Mouse (Mus musculus) heart, embryonic 14.5 days (tissue): ENCODE results near the gene Golga1. TPM values are rescaled to one million over a fixed set of nuclear protein-coding genes. Genes with fewer than 3 reads are reported as not detected.

Source experiments
- ATAC-seq: fragments of 200-750 bp; cut with Nextera tagmentation; 2 replicates; pipeline ENCODE4 v1.8.0; 2017; ENCODE audit warnings: low read depth, moderate TSS enrichment; ENCODE audit not compliant: insufficient number of reproducible peaks, insufficient read depth, low FRiP score
- H3K27ac ChIP-seq, 2 experiments: fragments of 200-500 bp in 1 of 2; fragments of 300-500 bp in 1 of 2; sonication (generic) in 1 of 2; replicated peaks in 1 of 2; 2 replicates each; pipeline ENCODE4 v1.5.1; 2012 to 2014; ENCODE audit warnings: low read depth in 2 of 2, low read length in 2 of 2, control low read depth in 1 of 2, mild to moderate bottlenecking in 1 of 2, mixed read lengths in 1 of 2; ENCODE audit not compliant: control insufficient read depth in 1 of 2, insufficient read depth in 1 of 2
- H3K27me3 ChIP-seq: fragments of 300-500 bp; sonication (generic); 2 replicates; pipeline ENCODE4 v1.6.1; 2014; ENCODE audit warnings: mild to moderate bottlenecking, low read length, control low read depth; ENCODE audit not compliant: control insufficient read depth, insufficient read depth
- H3K36me3 ChIP-seq: fragments of 300-500 bp; sonication (generic); 2 replicates; pipeline ENCODE4 v1.6.1; 2014; ENCODE audit warnings: mild to moderate bottlenecking, control low read depth, low read length, mixed read lengths; ENCODE audit not compliant: control insufficient read depth, insufficient read depth
- H3K4me1 ChIP-seq, 2 experiments: fragments of 200-500 bp in 1 of 2; fragments of 300-500 bp in 1 of 2; sonication (generic) in 1 of 2; 2 replicates each; pipeline ENCODE4 v1.6.1; 2012 to 2014; ENCODE audit warnings: low read length in 2 of 2, control low read depth in 1 of 2, mixed read lengths in 1 of 2; ENCODE audit not compliant: control insufficient read depth in 2 of 2, insufficient read depth in 2 of 2
- H3K4me2 ChIP-seq: fragments of 300-500 bp; sonication (generic); 2 replicates; pipeline ENCODE4 v1.6.1; 2014; ENCODE audit warnings: mild to moderate bottlenecking, low read length
- H3K4me3 ChIP-seq, 2 experiments: fragments of 200-500 bp in 1 of 2; fragments of 300-500 bp in 1 of 2; sonication (generic) in 1 of 2; 2 replicates each; pipeline ENCODE4 v1.5.1; 2012 to 2014; ENCODE audit warnings: low read length in 2 of 2, mild to moderate bottlenecking in 2 of 2, control low read depth in 1 of 2, low read depth in 1 of 2, moderate library complexity in 1 of 2; ENCODE audit not compliant: control insufficient read depth in 1 of 2, insufficient read depth in 1 of 2
- H3K9ac ChIP-seq: fragments of 300-500 bp; sonication (generic); 2 replicates; pipeline ENCODE4 v1.6.1; 2014; ENCODE audit warnings: mild to moderate bottlenecking, low read length
- H3K9me3 ChIP-seq: fragments of 300-500 bp; sonication (generic); 2 replicates; pipeline ENCODE4 v1.6.1; 2016; ENCODE audit warnings: low read length, control low read depth; ENCODE audit not compliant: control insufficient read depth
- WGBS: fragments of 180-500 bp; shearing (Covaris S2); extraction: QIAGEN DNeasy Blood & Tissue Kit; methylation state at CpG from one replicate; pipeline ENCODE4 v1.1.7; 2014; 5-methylcytosine and 5-hydroxymethylcytosine counted together
- polyA plus RNA-seq: library from polyadenylated mRNA; unstranded; fragments of >200 nt; fragmentation: Nextera tagmentation; extraction: Ambion mirVana; gene quantifications from 2 replicates; pipeline ENCODE4 v1.2.1, GENCODE M21; 2014

Gene Golga1
- polyA plus RNA-seq, 1 experiment from 2014 or later = 26.9 TPM

- ATAC-seq = no peak
- Histone ChIP-seq H3K27ac (no peak overlapping the region), H3K36me3 (peaks cover 29% of the 10 kb centered on the region), H3K27me3 (no peaks in the 10 kb centered on the region), H3K4me2 (peak overlapping the region; percentile 98), H3K9me3 (no peaks in the 10 kb centered on the region), H3K4me1 (peaks cover 13 to 40% of the 10 kb centered on the region in 2 experiments), H3K9ac (peak overlapping the region; percentile 94; the same call in 1 of the 2 replicates), H3K4me3 (peak overlapping the region in 1 of 2 experiments; percentile 89; a peak in 2 of 4 replicates)
- 86% methylated on average over 14 of the region's 14 CpGs for WGBS
These were observed 59.1 kb downstream of the Golga1 start for GRCm38 (mm10) chr2:39006149-39006730.

DNA sequence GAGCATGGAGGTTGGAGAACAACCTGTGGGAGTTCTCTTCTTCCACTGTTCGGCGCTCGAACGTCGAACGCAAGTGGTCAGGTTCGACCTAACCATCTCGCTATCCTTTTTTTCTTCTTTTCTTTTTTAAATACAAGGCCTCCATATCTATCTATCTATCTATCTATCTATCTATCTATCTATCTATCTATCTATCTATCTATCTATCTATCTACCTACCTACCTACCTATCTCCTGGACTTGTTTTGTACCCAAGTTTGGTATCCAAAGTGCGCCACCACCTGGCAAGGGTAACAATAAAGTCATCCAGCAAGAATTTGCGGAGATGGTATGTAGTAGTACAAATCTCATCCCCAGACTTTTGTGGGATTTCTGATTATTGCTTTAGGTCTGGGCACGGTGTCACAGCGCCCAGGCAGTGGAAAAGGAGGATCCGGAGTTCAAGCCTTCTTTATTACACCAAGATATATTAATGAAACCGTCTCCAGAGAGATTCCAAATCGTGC lies 59.7 kb downstream of the Golga1 start, which contains the start of gene Rpl35:
Gene Rpl35 (minus strand): TSS at position 51 of the 506 bp plus-strand sequence.
- ATAC-seq = no peak
- Histone ChIP-seq H3K27me3 (no peaks in the 10 kb centered on the region), H3K4me3 (peak within 1 kb of the TSS; percentile 64 to 89), H3K4me2 (peak within 1 kb of the TSS; percentile 98), H3K4me1 (peaks cover 11 to 37% of the 10 kb centered on the region in 2 experiments), H3K36me3 (peaks cover 35% of the 10 kb centered on the region), H3K9ac (peak within 1 kb of the TSS; percentile 94), H3K27ac (peak within 1 kb of the TSS; percentile 63 to 72), H3K9me3 (no peaks in the 10 kb centered on the region)
- 11% methylated on average over 15 of the region's 15 CpGs for WGBS

GRCm38 (mm10) chr2:39004880-39005435 lies 60.4 kb downstream of the Golga1 start, which contains the start of gene Arpc5l:
TSS of gene Arpc5l (plus strand) at chr2:39005348.
- H3K36me3 ChIP-seq = peaks cover 41% of the 10 kb centered on the region
- peak; percentile 80 for ATAC-seq
- peaks cover 11 to 37% of the 10 kb centered on the region in 2 experiments for H3K4me1 ChIP-seq
- peak within 1 kb of the TSS; percentile 64 to 89 for H3K4me3 ChIP-seq
- peak within 1 kb of the TSS; percentile 94 for H3K9ac ChIP-seq
- H3K9me3 ChIP-seq = no peaks in the 10 kb centered on the region
- no peaks in the 10 kb centered on the region for H3K27me3 ChIP-seq
- under 1% methylated on average over 48 of the region's 58 CpGs for WGBS
- H3K4me2 ChIP-seq = peak within 1 kb of the TSS; percentile 98
- H3K27ac ChIP-seq = peak within 1 kb of the TSS; percentile 63 to 72

- Histone ChIP-seq H3K9me3 (no peaks in the 10 kb centered on the region), H3K9ac (peak overlapping the region; percentile 94), H3K4me2 (peak overlapping the region; percentile 98), H3K4me1 (peaks cover 11 to 33% of the 10 kb centered on the region in 2 experiments), H3K4me3 (peak overlapping the region; percentile 64 to 89), H3K27me3 (no peaks in the 10 kb centered on the region), H3K36me3 (peaks cover 47% of the 10 kb centered on the region), H3K27ac (peak overlapping the region; percentile 43 to 72; a peak in 3 of 4 replicates)
- WGBS = under 1% methylated on average over 11 of the region's 11 CpGs
- ATAC-seq = no peak
These were observed 61.0 kb downstream of the Golga1 start for GRCm38 (mm10) chr2:39004372-39004771.

DNA sequence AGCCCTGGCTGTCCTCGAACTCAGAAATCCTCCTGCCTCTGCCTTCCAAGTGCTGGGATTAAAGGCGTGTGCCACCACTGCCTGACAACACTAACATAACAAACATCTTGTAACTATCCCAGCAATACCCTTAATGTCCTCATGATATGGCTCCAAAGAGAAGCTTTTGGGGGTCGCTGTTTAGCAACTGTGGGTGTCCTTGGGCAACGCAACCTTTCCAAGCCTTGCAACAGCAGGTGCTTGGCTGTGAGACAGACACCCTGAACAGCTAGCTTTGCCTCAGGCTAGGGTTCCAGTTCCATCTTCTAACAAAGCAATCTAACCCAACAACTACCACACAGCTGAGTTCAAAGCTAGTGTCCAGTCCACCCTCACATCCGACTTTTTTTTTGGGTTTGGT lies 61.8 kb downstream of the Golga1 start:
- Histone ChIP-seq H3K36me3 (peaks cover 47% of the 10 kb centered on the region), H3K4me1 (peaks cover 7 to 26% of the 10 kb centered on the region in 2 experiments), H3K27ac (no peak overlapping the region), H3K27me3 (no peaks in the 10 kb centered on the region), H3K9ac (peak overlapping the region; percentile 94), H3K4me3 (peak overlapping the region; percentile 64 to 89; a peak in 3 of 4 replicates), H3K9me3 (no peaks in the 10 kb centered on the region), H3K4me2 (peak overlapping the region; percentile 98)
- WGBS = 62% methylated on average over 5 of the region's 5 CpGs
- ATAC-seq = no peak

- H3K9me3 ChIP-seq = no peaks in the 10 kb centered on the region
- peak overlapping the region; percentile 98 for H3K4me2 ChIP-seq
- no peak for ATAC-seq
- H3K36me3 ChIP-seq = peaks cover 47% of the 10 kb centered on the region
- H3K27ac ChIP-seq = no peak overlapping the region
- H3K4me3 ChIP-seq = peak overlapping the region in 1 of 2 experiments; percentile 89; a peak in 1 of 4 replicates
- peaks cover 7 to 26% of the 10 kb centered on the region in 2 experiments for H3K4me1 ChIP-seq
- peak overlapping the region; percentile 94 for H3K9ac ChIP-seq
- no peaks in the 10 kb centered on the region for H3K27me3 ChIP-seq
- WGBS = 48% methylated on average over 8 of the region's 8 CpGs
These were observed 62.2 kb downstream of the Golga1 start for GRCm38 (mm10) chr2:39003106-39003505.

DNA sequence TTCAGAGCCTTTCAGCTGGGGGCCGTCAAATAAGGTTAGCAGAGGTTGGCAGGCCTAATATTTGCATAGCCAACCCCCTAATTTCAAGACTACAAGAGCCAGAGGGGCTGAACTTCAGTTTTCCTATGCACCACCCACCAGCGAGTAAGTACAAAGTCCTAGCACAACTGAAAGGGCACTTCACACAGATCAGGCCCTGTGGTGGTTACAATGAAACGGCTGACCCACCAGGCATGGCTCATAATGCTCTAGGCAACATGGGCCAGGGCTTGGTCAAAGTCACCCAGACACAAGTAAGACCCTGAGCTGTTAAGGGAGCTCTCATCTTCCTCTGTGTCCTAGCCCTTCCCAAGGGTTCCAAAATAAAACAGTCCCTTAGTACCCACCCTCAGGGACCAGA lies 63.5 kb downstream of the Golga1 start:
- Histone ChIP-seq H3K9me3 (no peaks in the 10 kb centered on the region), H3K4me1 (peaks cover 12 to 26% of the 10 kb centered on the region in 2 experiments), H3K36me3 (peaks cover 47% of the 10 kb centered on the region), H3K4me2 (no peak overlapping the region), H3K27ac (no peak overlapping the region), H3K4me3 (no peak overlapping the region), H3K27me3 (no peaks in the 10 kb centered on the region), H3K9ac (no peak overlapping the region)
- whole genome bisulfite sequencing = 72% methylated on average over 3 of the region's 3 CpGs
- ATAC-seq = no peak
